Mouse (Mus musculus) C2C12 (cell line): ENCODE measurements around the gene Lhx6. TPM values are rescaled to one million over a fixed set of nuclear protein-coding genes. Genes with fewer than 3 reads are reported as not detected.
"Not testable (repeated sequence)": the region's sequence is repeated elsewhere in the genome, so short reads cannot be mapped to it uniquely, and the experiment has no call there.

Source experiments
- H3K27me3 ChIP-seq: one replicate; pipeline ENCODE4 v1.6.1; 2011; ENCODE audit not compliant: control insufficient read depth, insufficient read depth, insufficient read length
- H3K36me3 ChIP-seq: one replicate; pipeline ENCODE4 v1.6.1; 2011; ENCODE audit not compliant: control insufficient read depth, insufficient read depth
- H3K4me3 ChIP-seq: one replicate; pipeline ENCODE4 v1.5.1; 2011; ENCODE audit warnings: mild to moderate bottlenecking, control low read depth; ENCODE audit not compliant: poor library complexity, insufficient read depth, severe bottlenecking
- H3K79me2 ChIP-seq: one replicate; pipeline ENCODE4 v1.6.1; 2011; ENCODE audit not compliant: control insufficient read depth, insufficient read depth
- H3K79me3 ChIP-seq: one replicate; pipeline ENCODE4 v1.6.1; 2011; ENCODE audit warnings: low read depth, control low read depth
- H3ac ChIP-seq: one replicate; pipeline ENCODE3; 2011; ENCODE audit warnings: low read depth; ENCODE audit not compliant: control insufficient read depth, insufficient read length
- CEBPB ChIP-seq: IDR thresholded peaks from one replicate; pipeline ENCODE4 v1.6.1; 2011; ENCODE audit warnings: low read depth, mild to moderate bottlenecking, control low read depth, moderate library complexity
- CTCF ChIP-seq: IDR thresholded peaks from one replicate; pipeline ENCODE4 v1.5.1; 2011; ENCODE audit not compliant: control insufficient read depth, insufficient read depth, insufficient read length
- FOSL1 ChIP-seq: IDR thresholded peaks from one replicate; pipeline ENCODE4 v1.8.0; 2011; ENCODE audit warnings: mild to moderate bottlenecking, low read length; ENCODE audit not compliant: poor library complexity, insufficient read depth, severe bottlenecking
- MAX ChIP-seq: IDR thresholded peaks from one replicate; pipeline ENCODE4 v1.6.1; 2011; ENCODE audit warnings: mild to moderate bottlenecking, control low read depth
- MYOD1 ChIP-seq: IDR thresholded peaks from one replicate; pipeline ENCODE4 v1.6.1; 2011; ENCODE audit warnings: low read depth; ENCODE audit not compliant: control insufficient read depth, insufficient read length
- MYOG ChIP-seq: IDR thresholded peaks from one replicate; pipeline ENCODE4 v1.6.1; 2011; ENCODE audit not compliant: control insufficient read depth, insufficient read length; ENCODE audit errors: extremely low read depth
- USF1 ChIP-seq: IDR thresholded peaks from one replicate; pipeline ENCODE4 v1.6.1; 2011; ENCODE audit warnings: low read depth, mild to moderate bottlenecking, control low read depth, moderate library complexity
- long read RNA-seq, 2 experiments: library from polyadenylated mRNA; unstranded; transcript quantifications; one replicate each; pipeline ENCODE4 v2.0.0; 2019 to 2020
- polyA plus RNA-seq: library from polyadenylated mRNA; unstranded; fragments of >200 nt; fragmentation: generic; extraction: Trizol; gene quantifications from one replicate; pipeline ENCODE4 v1.2.1, GENCODE M21; 2012; ENCODE audit warnings: missing spikeins

The Lhx6 gene
- 6.6 TPM for polyA plus RNA-seq
- long read RNA-seq, experiment 1, partial matches to known transcripts, result 0 of 1 reads
- long read RNA-seq, experiment 1, other reads (novel, unspliced or antisense), result 0 of 1 reads
- long read RNA-seq, experiment 2, partial matches to known transcripts, result 3 of 3 reads
- long read RNA-seq, experiment 2, other reads (novel, unspliced or antisense), result 0 of 3 reads

DNA sequence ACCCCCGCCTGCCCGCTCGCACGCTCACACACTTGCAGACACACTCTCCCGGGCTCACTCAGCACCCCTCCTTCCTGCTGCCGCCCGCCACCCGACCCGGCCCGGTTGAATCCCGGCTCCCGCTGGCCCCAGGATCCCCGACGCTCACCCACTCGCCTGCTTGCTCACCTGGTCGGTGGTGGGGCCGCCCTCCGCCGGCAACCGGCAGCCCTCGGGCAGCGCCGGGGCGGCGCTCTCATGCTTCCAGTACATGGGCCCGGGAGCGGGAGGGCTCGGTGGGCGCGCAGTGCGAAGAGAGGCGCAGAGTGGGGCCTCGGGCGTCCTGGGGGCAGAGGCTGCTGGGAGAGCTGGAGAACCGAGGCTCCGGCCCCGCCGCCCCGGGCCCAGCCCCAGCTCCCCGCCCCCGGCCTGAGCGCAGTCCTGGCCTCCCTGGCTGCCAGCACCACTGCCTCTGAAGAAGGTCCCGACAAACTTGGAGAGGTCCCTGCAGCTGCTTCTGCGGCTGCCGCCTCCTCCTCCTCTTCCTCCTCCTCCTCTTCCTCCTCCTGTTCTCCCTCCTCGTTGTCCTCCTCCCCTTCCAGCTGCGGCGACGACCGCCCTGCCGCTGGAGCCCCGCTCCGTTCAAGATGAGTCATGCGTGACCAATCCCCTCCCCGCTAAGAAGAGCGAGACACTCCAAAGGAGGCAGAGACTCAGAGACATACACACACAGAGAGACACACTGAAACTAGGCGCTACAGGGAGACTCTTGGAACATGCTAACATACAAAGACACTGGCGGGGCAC is at the start of gene Lhx6:
Gene Lhx6, minus strand, starts transcription at position 453 of the 786 bp plus-strand sequence.
- Histone ChIP-seq H3K4me3 (peak within 1 kb of the TSS; percentile 60), H3K36me3 (peaks cover 3% of the 10 kb centered on the region), H3K79me3 (no peaks in the 10 kb centered on the region), H3K79me2 (peaks cover 8% of the 10 kb centered on the region), H3ac (peak within 1 kb of the TSS; percentile 90), H3K27me3 (no peaks in the 10 kb centered on the region)
- TF ChIP-seq USF1, result no peak
- peak; percentile 31 for TF ChIP-seq FOSL1
- no peak for TF ChIP-seq CEBPB

- H3K27me3 ChIP-seq, H3K4me3 ChIP-seq, H3K79me3 ChIP-seq, H3K79me2 ChIP-seq, H3ac ChIP-seq: not testable (repeated sequence)
- H3K36me3 ChIP-seq, result peaks cover 39% of the 10 kb centered on the region
These were observed 47.2 kb upstream of the Lhx6 start for GRCm38 (mm10) chr2:36152401-36152800.

- peaks cover 27% of the 10 kb centered on the region for H3K36me3 ChIP-seq
- no peaks in the 10 kb centered on the region for H3K79me3 ChIP-seq
- no peaks in the 10 kb centered on the region for H3K27me3 ChIP-seq
- H3ac ChIP-seq, result no peak overlapping the region
- H3K79me2 ChIP-seq, result no peaks in the 10 kb centered on the region
- TF ChIP-seq MYOD1 (no peak), USF1 (no peak), MYOG (no peak), MAX (no peak)
- H3K4me3 ChIP-seq, result no peak overlapping the region
These were observed 43.7 kb upstream of the Lhx6 start for GRCm38 (mm10) chr2:36148876-36149365.

DNA sequence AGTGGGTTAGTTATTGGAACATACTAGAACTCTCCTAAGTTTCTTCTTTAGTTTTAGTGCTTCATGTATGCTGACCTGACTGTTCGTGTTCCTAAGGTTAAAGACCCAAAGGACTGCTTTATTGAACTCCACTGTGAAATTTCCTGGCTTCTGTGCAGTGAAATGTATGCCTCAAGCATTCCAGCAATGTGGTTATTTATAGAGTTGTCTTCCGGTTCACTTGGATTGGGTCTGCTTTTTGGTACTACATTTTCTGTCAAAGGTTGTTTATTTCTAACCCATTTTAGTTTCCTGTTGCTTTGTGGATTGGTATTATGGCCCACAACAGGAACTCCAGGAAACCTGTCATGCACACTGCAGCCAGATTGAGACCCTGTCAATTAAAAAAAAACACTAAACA is 33.9 kb upstream of the Lhx6 start:
- peaks cover 63% of the 10 kb centered on the region for H3K79me2 ChIP-seq
- H3K4me3 ChIP-seq, result no peak overlapping the region
- peaks cover 28% of the 10 kb centered on the region for H3K79me3 ChIP-seq
- no peaks in the 10 kb centered on the region for H3K27me3 ChIP-seq
- TF ChIP-seq MYOD1, result no peak
- no peak for TF ChIP-seq FOSL1
- no peak for TF ChIP-seq CTCF
- no peak overlapping the region for H3ac ChIP-seq
- H3K36me3 ChIP-seq, result peaks cover 24% of the 10 kb centered on the region

DNA sequence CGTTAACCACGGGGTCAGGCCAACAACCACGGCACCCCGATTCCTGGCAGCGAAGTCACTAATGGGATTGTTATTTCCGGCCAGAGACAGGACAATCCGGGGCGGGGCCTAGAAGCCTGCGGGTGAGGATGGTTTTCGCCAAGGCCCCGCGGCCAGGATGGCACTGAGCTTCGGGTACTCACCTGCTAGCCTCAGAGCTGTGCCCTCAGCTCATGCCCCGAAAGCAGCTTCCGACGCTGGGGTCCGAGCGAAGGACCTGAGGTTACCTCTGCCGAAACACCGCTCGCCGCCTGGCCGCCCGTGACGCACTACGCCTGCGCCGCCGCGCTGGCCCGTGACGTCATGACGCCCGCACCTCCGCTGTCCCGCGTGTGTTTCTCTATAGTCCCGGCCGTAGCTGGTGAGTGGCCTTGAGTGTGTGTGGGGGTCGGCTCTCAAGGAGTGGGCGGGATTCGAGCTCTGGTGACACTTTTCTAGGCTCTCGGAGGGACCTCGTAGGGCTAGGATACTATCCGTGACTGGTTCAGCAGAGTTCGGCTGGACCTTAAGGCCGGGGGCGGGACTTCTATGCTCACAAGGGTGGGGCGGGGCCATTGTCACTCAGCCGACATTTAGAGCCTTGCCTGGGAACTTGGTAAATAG is 31.2 kb upstream of the Lhx6 start, which contains the start of the genes Mrrf and Rbm18:
Gene Mrrf, plus strand, starts transcription at position 90 of the 642 bp plus-strand sequence.
Gene Rbm18, minus strand, starts transcription at position 474 of the 642 bp plus-strand sequence.
- TF ChIP-seq MAX (peak; percentile 8), MYOG (no peak)
- peaks cover 34% of the 10 kb centered on the region for H3K36me3 ChIP-seq
- H3ac ChIP-seq, result peak within 1 kb of the TSS; percentile 93
- peaks cover 74% of the 10 kb centered on the region for H3K79me2 ChIP-seq
- H3K27me3 ChIP-seq, result no peaks in the 10 kb centered on the region
- H3K4me3 ChIP-seq, result peak within 1 kb of the TSS; percentile 71
- H3K79me3 ChIP-seq, result peaks cover 32% of the 10 kb centered on the region

- H3ac ChIP-seq, result peak overlapping the region; percentile 93
- H3K27me3 ChIP-seq, result no peaks in the 10 kb centered on the region
- TF ChIP-seq MAX (no peak), USF1 (peak; percentile 53)
- H3K4me3 ChIP-seq, result peak overlapping the region; percentile 71
- H3K79me3 ChIP-seq, result peaks cover 32% of the 10 kb centered on the region
- H3K36me3 ChIP-seq, result peaks cover 39% of the 10 kb centered on the region
- H3K79me2 ChIP-seq, result peaks cover 74% of the 10 kb centered on the region
These were observed 30.7 kb upstream of the Lhx6 start for GRCm38 (mm10) chr2:36135887-36136286.
